Mouse (Mus musculus) hindbrain, embryonic 15.5 days (tissue): Measurements from ENCODE around the gene Steap1. TPM values are rescaled to one million over a fixed set of nuclear protein-coding genes. Genes with fewer than 3 reads are reported as not detected.

Experiments
- ATAC-seq: fragments of 200-750 bp; cut with Nextera tagmentation; 2 replicates; pipeline ENCODE4 v1.8.0; 2017; ENCODE audit warnings: low read depth, moderate number of reproducible peaks, moderate TSS enrichment; ENCODE audit not compliant: low FRiP score
- H3K27ac ChIP-seq: fragments of 300-500 bp; sonication (generic); replicated peaks from 2 replicates; pipeline ENCODE4 v1.5.1; 2015; ENCODE audit warnings: mild to moderate bottlenecking, inconsistent platforms
- H3K27me3 ChIP-seq: fragments of 300-500 bp; sonication (generic); 2 replicates; pipeline ENCODE4 v1.6.1; 2015; ENCODE audit warnings: control low read depth, inconsistent platforms
- H3K36me3 ChIP-seq: fragments of 300-500 bp; sonication (generic); 2 replicates; pipeline ENCODE4 v1.6.1; 2015; ENCODE audit warnings: control low read depth, inconsistent platforms
- H3K4me1 ChIP-seq: fragments of 300-500 bp; sonication (generic); replicated peaks from 2 replicates; pipeline ENCODE4 v1.6.1; 2015; ENCODE audit warnings: control low read depth, inconsistent platforms
- H3K4me2 ChIP-seq: fragments of 300-500 bp; sonication (generic); 2 replicates; pipeline ENCODE4 v1.6.1; 2015; ENCODE audit warnings: moderate library complexity, mild to moderate bottlenecking, inconsistent platforms
- H3K4me3 ChIP-seq: fragments of 300-500 bp; sonication (generic); 2 replicates; pipeline ENCODE4 v1.5.1; 2015; ENCODE audit warnings: mild to moderate bottlenecking, inconsistent platforms
- H3K9ac ChIP-seq: fragments of 300-500 bp; sonication (generic); 2 replicates; pipeline ENCODE4 v1.6.1; 2015; ENCODE audit warnings: inconsistent platforms
- H3K9me3 ChIP-seq: fragments of 300-500 bp; sonication (generic); 2 replicates; pipeline ENCODE4 v1.6.1; 2016; ENCODE audit warnings: control low read depth, inconsistent platforms
- WGBS: fragments of 180-500 bp; shearing (Covaris S2); methylation state at CpG from one replicate; pipeline ENCODE4 v1.1.7; 2015; 5-methylcytosine and 5-hydroxymethylcytosine counted together
- polyA plus RNA-seq: library from polyadenylated mRNA; unstranded; fragments of >200 nt; fragmentation: Nextera tagmentation; extraction: Ambion mirVana; gene quantifications from 2 replicates; pipeline ENCODE4 v1.2.1, GENCODE M21; 2015

Steap1 gene
- polyA plus RNA-seq, result 1.4 and 1.6 TPM in 2 replicates

DNA sequence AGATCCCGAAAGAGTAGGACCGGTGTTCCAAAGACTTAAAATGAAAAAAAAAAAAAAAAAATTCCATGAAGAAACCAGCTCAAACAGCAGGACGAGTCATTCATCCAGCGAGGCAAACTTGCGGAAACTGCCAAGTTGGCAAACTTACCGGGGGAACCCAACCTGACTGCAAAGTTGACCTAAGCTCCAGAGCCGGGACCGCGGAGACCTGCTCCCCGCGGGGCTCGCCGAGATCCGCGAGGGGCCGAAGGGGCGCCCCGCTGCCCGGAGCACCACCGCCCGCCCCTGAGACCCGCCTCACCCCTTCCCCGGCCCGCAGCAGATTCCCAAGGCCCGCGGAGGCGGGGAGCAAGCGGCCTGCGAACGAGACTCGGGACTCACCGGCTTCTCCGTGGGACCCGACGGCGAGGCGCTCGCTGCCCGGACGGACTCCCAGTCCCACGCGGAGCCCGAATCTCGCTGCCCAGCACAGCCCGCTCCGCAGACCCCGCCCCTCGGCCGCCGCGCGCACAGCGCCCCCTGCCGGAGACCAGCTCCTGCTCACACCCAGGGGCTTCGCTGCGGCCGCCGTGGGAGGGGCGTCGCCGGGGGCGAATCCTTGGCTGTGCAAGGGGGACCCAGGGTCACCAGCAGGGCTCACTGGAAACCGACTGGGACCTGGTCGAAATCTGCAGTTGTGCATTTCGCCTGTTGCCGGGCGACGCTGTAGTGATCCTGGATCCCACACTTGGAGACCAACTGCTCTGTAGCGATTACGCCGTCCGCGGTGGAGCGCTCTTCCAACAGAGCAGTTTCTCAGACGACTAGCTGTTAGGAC is at the start of gene Steap1:
TSS of gene Steap1 (minus strand) at position 461 of the 817 bp plus-strand sequence.
- peaks cover 8% of the 10 kb centered on the region for H3K4me1 ChIP-seq
- H3K36me3 ChIP-seq, result no peaks in the 10 kb centered on the region
- no peak within 1 kb of the TSS for H3K27ac ChIP-seq
- under 1% methylated on average over 65 of the region's 75 CpGs for WGBS
- H3K4me2 ChIP-seq, result peak within 1 kb of the TSS; percentile 98
- no peaks in the 10 kb centered on the region for H3K9me3 ChIP-seq
- peak within 1 kb of the TSS; percentile 58 for H3K4me3 ChIP-seq
- ATAC-seq, result peak; percentile 93
- H3K27me3 ChIP-seq, result peaks cover 12% of the 10 kb centered on the region; the same call in 1 of the 2 replicates
- H3K9ac ChIP-seq, result peak within 1 kb of the TSS; percentile 45

DNA sequence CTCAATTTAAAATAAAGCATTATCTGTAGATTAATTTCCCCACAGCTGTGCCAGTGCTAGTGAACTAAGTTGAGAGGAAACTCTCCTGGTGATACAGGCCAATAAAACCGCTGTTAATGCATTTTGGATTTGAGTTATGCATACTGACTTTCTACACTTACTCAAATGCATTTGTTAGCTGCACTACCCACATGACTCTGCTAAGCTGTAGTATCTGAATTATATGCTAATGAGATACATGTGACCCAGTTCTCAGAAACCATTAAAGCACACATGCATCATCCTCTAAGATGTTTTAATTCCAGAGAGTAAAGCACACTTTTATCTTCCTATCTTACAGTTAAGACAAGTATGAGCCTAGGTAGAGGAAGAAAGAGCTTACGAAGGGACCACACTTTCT is 38.0 kb upstream of the Steap1 start:
- Histone ChIP-seq H3K4me3 (no peak overlapping the region), H3K9ac (no peak overlapping the region), H3K27me3 (no peaks in the 10 kb centered on the region), H3K27ac (no peak overlapping the region), H3K4me1 (no peaks in the 10 kb centered on the region), H3K4me2 (no peak overlapping the region), H3K9me3 (no peaks in the 10 kb centered on the region), H3K36me3 (no peaks in the 10 kb centered on the region)
- no peak for ATAC-seq
- 85% methylated on average over 2 of the region's 2 CpGs for WGBS

DNA sequence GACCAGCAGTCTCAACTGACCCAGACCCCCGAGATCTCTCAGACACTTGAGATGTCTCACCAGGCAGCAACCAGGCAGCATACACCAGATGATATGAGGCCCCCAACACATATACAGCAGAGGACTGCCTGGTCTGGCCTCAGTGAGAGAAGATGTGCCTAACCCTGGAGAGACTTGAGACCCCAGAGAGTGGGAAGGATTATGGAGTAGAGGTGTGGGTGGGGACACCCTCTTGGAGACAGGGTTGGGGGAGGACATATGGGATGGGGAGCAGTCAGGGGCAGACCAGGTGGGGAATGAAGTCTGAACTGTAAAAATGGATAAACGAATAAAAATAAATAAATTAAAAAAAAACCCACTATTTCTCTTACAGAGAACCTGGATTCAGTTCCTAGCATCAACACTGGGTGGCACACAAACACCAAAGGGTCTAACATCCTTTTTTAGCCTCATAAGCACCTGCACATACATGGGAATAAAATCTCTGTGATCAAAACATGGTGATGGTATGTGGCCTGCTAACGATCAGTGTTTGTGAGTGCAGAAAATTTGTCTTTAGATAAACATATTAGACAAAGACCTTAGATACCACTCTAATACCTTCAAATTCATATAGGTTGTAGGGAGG is 7.4 kb upstream of the Steap1 start:
- no peak overlapping the region for H3K4me2 ChIP-seq
- peak; percentile 61; the same call in 1 of the 2 replicates for ATAC-seq
- H3K4me1 ChIP-seq, result no peaks in the 10 kb centered on the region
- H3K4me3 ChIP-seq, result no peak overlapping the region
- no peaks in the 10 kb centered on the region for H3K9me3 ChIP-seq
- no peak overlapping the region for H3K27ac ChIP-seq
- no peaks in the 10 kb centered on the region for H3K27me3 ChIP-seq
- 80% methylated on average over 3 of the region's 3 CpGs for WGBS
- H3K36me3 ChIP-seq, result no peaks in the 10 kb centered on the region
- H3K9ac ChIP-seq, result no peak overlapping the region

DNA sequence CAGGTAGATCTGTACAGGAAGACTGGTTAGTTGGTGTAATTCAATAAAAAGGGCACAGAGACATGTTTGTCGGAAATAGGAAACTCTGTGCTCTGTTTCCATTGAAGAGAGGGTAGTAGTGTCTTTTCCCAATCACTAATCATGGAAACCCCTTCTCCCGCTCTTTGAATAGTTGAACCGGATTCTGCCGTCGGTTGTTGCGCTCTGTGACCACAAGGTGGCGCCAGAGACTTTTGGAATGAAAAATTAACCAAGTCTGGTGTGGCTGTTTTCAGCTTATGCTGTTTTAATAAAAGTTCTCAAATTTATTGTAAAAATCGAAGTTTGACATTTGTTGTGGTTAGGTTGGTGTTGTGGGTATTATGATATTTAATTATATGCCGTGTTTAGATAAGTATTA is 5.9 kb upstream of the Steap1 start:
- Histone ChIP-seq H3K9me3 (no peaks in the 10 kb centered on the region), H3K27me3 (no peaks in the 10 kb centered on the region), H3K4me3 (no peak overlapping the region), H3K4me2 (no peak overlapping the region), H3K27ac (no peak overlapping the region), H3K4me1 (no peaks in the 10 kb centered on the region), H3K36me3 (no peaks in the 10 kb centered on the region), H3K9ac (no peak overlapping the region)
- under 1% methylated on average over 9 of the region's 9 CpGs for WGBS
- no peak for ATAC-seq

DNA sequence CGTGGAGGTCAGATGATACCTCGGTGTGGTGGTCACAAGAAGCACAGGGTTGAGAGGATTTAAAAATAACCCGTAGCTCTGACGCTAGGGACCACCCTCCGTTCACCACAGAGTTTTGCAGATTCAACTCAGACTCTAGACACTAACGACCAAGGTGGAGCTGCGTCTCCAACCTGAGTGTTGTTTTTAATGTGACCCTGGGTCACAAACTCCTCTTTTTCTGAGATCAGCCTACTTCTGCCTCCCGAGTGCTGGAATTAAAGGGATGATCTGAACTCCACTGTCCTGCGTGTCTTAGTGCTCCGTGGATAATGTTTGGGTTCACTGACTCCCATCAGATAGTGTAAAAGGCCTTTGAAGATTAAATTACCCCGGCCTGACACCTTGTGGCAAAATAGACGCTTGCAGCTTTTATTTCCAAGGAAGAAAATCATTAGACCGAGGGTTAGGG is 671 bp upstream of the Steap1 start:
- H3K9me3 ChIP-seq, result no peaks in the 10 kb centered on the region
- H3K9ac ChIP-seq, result 0 out of 2 replicates have a peak overlapping the region, but pooled peaks have one; percentile 45
- peaks cover 12% of the 10 kb centered on the region; the same call in 1 of the 2 replicates for H3K27me3 ChIP-seq
- peak; percentile 69 for ATAC-seq
- peak overlapping the region; percentile 58 for H3K4me3 ChIP-seq
- under 1% methylated on average over 13 of the region's 13 CpGs for whole genome bisulfite sequencing
- H3K4me2 ChIP-seq, result peak overlapping the region; percentile 98
- H3K27ac ChIP-seq, result no peak overlapping the region
- H3K4me1 ChIP-seq, result peaks cover 8% of the 10 kb centered on the region
- H3K36me3 ChIP-seq, result no peaks in the 10 kb centered on the region

DNA sequence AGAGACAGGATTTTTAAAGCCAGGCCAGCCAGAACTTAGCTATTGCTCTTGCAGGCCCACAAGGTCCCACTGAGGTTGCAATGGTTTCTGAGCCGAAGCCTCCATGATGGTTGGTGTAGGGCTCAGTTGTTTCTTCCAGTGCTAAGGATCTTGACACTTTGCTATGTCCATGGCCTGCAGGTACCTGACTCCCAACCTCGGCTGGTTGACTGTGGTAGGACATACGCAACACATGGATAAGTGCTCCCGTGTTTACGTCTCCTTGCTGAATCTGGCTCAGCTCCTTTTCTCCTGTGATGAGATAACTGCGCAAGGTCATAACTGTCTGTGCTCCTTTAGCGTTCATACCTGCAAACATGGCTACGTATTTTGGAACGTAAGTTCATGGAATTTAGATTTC is 14.7 kb downstream of the Steap1 start:
- no peak overlapping the region for H3K27ac ChIP-seq
- no peak for ATAC-seq
- no peak overlapping the region for H3K9ac ChIP-seq
- H3K9me3 ChIP-seq, result no peaks in the 10 kb centered on the region
- no peaks in the 10 kb centered on the region for H3K36me3 ChIP-seq
- H3K4me2 ChIP-seq, result no peak overlapping the region
- no peaks in the 10 kb centered on the region for H3K27me3 ChIP-seq
- no peaks in the 10 kb centered on the region for H3K4me1 ChIP-seq
- 95% methylated on average over 9 of the region's 9 CpGs for WGBS
- no peak overlapping the region for H3K4me3 ChIP-seq

DNA sequence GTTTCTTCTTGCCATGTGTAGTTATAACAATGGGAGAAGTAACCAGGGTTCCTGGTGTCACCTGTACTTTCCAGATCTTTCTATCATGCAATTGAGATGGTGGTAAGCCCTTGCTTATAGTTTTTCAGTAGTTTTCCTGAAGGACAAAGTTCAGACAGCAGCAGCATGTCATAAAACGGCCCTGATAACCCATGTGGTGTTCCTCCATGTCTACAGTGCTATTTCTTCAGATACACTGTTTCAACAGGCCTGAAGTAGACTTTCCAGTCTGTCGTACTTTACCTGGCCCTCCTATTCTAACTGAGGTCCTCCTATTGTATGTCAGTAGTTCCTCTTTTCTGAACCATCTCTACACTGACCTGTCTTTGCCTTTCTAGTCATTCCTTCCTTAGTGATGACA is 16.3 kb downstream of the Steap1 start:
- ATAC-seq, result no peak
- WGBS, result 85% methylated on average over 2 of the region's 2 CpGs
- no peaks in the 10 kb centered on the region for H3K27me3 ChIP-seq

DNA sequence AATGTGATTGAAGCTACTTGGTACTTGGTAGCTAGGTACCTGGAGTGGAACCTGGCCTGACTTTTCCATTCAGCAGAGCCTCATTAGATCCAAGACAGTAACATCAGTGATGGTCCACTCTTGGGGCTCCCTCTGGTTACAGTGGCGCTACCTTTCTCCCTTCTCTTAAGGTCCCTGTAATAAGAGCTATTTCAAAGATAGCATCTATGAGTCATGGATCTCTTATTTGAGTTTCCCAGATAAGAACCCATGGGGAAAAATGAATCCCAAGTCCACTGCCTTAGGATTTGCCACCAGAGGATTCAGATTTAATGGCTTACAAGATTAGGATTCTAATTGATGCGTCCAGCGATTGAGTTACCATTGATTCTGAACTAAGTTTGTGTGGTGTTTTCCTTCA is 16.9 kb downstream of the Steap1 start:
- no peaks in the 10 kb centered on the region for H3K36me3 ChIP-seq
- 93% methylated on average over 3 of the region's 3 CpGs for WGBS
- H3K9me3 ChIP-seq, result no peaks in the 10 kb centered on the region
- no peak overlapping the region for H3K27ac ChIP-seq
- no peak for ATAC-seq
- H3K4me1 ChIP-seq, result no peaks in the 10 kb centered on the region
- H3K9ac ChIP-seq, result no peak overlapping the region
- no peak overlapping the region for H3K4me3 ChIP-seq
- H3K4me2 ChIP-seq, result no peak overlapping the region
- no peaks in the 10 kb centered on the region for H3K27me3 ChIP-seq

More for the DNA sequence above, 16.3 kb downstream of the Steap1 start:
- Histone ChIP-seq H3K36me3 (no peaks in the 10 kb centered on the region), H3K4me2 (no peak overlapping the region), H3K9ac (no peak overlapping the region), H3K4me1 (no peaks in the 10 kb centered on the region), H3K4me3 (no peak overlapping the region), H3K27ac (no peak overlapping the region), H3K9me3 (no peaks in the 10 kb centered on the region)

DNA sequence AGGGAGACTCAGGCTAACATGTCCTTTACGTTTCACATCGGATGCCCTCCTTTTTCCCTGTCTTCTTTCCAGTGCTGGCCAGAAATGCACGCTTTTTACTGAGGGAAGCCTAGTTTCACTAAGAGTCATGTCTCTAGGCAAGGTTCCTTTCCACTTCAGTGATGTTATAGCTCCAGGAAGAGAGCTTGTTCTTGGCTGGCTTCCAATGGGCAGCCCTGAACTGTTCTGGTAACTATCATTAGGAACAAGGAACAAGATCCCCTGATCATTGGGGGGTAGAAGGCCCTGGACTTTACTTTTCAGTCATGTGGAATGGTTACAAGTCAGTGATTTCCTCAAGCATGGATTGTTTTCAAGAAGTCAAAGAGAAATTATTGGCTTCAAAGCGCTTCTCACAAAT is 19.2 kb downstream of the Steap1 start:
- H3K4me3 ChIP-seq, result no peak overlapping the region
- no peak overlapping the region for H3K27ac ChIP-seq
- no peak for ATAC-seq
- no peaks in the 10 kb centered on the region for H3K4me1 ChIP-seq
- H3K4me2 ChIP-seq, result no peak overlapping the region
- H3K27me3 ChIP-seq, result no peaks in the 10 kb centered on the region
- 90% methylated on average over 4 of the region's 4 CpGs for WGBS
- H3K9ac ChIP-seq, result no peak overlapping the region
- no peaks in the 10 kb centered on the region for H3K36me3 ChIP-seq
- no peaks in the 10 kb centered on the region for H3K9me3 ChIP-seq

DNA sequence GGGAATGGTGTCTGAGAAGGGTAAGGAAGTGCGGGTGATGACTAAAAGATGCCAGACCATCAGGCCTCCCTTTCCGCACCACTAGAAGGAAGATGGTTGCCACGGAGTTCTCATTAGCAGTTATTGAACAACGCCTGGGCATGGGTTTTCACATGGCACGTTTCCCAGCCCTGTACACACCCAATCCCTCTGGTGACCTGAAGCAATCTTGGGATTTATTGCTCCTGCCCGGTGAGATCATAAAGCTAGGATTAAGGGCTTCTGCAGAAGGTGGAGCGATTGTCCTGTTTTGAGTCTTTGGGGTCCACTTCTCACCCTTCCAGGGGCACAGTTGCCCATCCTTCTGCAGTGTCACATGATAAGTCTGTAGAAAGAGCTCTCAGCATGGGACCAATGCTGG is 26.9 kb downstream of the Steap1 start:
- no peak overlapping the region for H3K9ac ChIP-seq
- 72% methylated on average over 7 of the region's 7 CpGs for WGBS
- H3K4me2 ChIP-seq, result no peak overlapping the region
- H3K9me3 ChIP-seq, result no peaks in the 10 kb centered on the region
- no peaks in the 10 kb centered on the region for H3K36me3 ChIP-seq
- ATAC-seq, result no peak
- no peak overlapping the region for H3K27ac ChIP-seq
- H3K4me1 ChIP-seq, result no peaks in the 10 kb centered on the region
- no peak overlapping the region for H3K4me3 ChIP-seq
- no peaks in the 10 kb centered on the region for H3K27me3 ChIP-seq

DNA sequence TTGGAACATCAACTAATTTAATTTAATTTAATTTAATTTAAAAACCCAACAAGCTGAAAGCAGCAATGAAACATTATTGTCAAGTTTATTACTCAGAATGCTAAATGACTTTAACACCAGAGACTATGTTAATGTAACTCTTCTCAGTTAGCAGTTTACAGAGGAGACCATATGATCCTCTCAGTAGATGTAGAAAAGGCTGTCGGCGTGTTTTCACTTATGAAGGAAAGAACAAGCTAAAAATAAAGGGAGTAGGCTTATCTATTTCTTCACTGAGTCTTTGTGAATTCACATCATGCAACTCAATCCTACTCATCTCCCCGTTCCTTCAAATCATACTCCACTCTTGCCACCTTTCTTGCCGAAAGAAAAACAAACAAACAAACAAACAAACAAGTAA is 38.1 kb downstream of the Steap1 start:
- Histone ChIP-seq H3K9ac (no peak overlapping the region), H3K4me1 (no peaks in the 10 kb centered on the region), H3K36me3 (no peaks in the 10 kb centered on the region), H3K4me3 (no peak overlapping the region), H3K4me2 (no peak overlapping the region), H3K27me3 (no peaks in the 10 kb centered on the region), H3K27ac (no peak overlapping the region), H3K9me3 (no peaks in the 10 kb centered on the region)
- no peak for ATAC-seq
- WGBS, result 86% methylated on average over 4 of the region's 4 CpGs
